Mouse (Mus musculus) bone marrow, adult 2 months (tissue): Measurements from ENCODE around the gene Magi3.

Source experiments
- CTCF ChIP-seq: fragments of 200-500 bp; IDR thresholded peaks from 2 replicates; pipeline ENCODE4 v1.5.1; 2011; ENCODE audit warnings: low read length, control low read depth; ENCODE audit not compliant: control insufficient read depth, insufficient read depth
- POLR2A ChIP-seq: fragments of 200-500 bp; IDR thresholded peaks from 2 replicates; pipeline ENCODE4 v1.6.1; 2011; ENCODE audit warnings: low read depth, mild to moderate bottlenecking, control low read depth, low read length, borderline replicate concordance; ENCODE audit not compliant: control insufficient read depth

DNA sequence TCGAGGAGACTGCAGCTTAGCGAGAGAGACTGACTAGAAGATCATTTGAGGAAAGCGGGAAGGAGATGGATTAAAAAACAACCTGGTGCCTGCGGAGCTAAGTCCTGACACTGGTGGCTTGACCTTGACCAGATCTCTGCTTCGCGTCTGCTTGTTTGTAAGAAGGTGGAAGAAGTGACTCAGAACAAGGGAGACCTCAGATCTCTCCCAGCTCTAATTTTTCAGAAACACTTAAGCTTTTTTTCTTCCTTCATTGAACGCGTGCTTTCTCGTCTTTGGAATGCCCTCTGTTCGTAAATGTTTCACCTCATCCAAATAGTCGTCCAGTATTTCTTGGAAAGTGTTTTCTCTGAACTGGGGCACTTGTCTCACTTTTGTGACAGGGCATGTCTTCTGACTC lies 982 bp upstream of the Magi3 start:
- TF ChIP-seq CTCF (no peak), POLR2A (no peak)
